Mouse (Mus musculus) cerebellum, postnatal 14 days (tissue): ENCODE data around the gene Cdc42ep1.
"Not testable (repeated sequence)": the region's sequence is repeated elsewhere in the genome, so short reads cannot be mapped to it uniquely, and the experiment has no call there.

ENCODE experiments used
- DNase-seq, 2 experiments: peaks; one replicate each; pipeline ENCODE4 v3.0.0; 2021; ENCODE audit warnings: mixed read lengths in 2 of 2

Cdc42ep1 gene

GRCm38 (mm10) chr15:78850059-78850824 is 7.8 kb downstream of the Cdc42ep1 start:
- DNase-seq = no peak

DNA sequence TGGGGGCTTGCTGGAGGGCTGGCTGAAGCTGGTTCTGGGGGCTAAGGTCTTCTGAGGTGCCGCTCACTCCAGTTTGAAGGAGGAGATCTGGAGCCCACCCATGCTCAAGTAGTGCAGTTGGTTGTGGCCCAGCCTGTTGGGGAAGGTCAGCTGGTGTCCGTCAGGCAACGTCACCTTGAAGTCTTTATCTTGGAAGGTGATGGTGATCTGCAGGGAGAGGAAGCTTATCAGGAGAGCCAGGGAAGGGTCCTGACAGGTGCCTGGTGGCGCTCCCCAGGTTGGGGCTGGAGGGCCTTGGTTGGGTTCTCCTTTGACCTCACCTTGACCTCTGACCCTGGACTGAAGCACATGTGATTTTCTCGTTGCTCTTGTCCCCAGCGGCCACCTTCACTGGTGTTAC is 8.5 kb downstream of the Cdc42ep1 start:
- no peak for DNase-seq

GRCm38 (mm10) chr15:78851505-78852153 is 9.2 kb downstream of the Cdc42ep1 start:
- peak; percentile 96 to 98 for DNase-seq

DNA sequence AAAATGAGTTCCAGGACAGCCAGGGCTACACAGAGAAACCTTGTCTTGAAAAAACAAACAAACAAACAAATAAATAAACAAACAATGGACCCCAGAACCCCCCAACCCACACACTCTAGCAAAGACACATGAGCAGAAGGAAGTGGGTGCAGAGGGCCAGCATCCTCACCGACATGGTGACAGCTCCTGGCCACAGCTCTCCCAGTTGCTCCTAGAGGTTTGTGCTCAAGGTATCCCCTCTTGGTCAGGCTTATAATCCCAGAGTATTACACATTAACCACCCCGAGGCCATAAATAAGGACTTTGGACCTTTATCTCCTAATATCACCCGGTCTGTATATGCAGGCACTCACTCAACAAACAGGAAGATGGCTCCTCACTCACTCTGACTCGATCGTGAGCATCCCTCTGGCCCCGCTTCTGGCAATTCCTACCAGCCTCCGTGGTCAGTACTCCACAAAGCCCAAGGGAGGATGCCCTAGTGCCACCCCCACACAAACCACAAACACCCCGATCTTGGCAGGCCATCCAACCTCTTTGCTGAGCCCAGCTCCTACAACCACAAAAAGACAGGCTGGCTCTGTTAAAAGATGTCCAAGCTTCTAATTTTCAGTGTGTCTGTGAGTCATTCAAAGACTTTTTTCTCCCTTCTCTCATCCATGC is 13.0 kb downstream of the Cdc42ep1 start, which contains the start of gene Lgals2:
TSS of gene Lgals2 (minus strand) at position 227 of the 663 bp plus-strand sequence.
- no peak for DNase-seq

- peak; percentile 61 to 65 for DNase-seq
These were observed 14.6 kb downstream of the Cdc42ep1 start for GRCm38 (mm10) chr15:78857009-78857408.

DNA sequence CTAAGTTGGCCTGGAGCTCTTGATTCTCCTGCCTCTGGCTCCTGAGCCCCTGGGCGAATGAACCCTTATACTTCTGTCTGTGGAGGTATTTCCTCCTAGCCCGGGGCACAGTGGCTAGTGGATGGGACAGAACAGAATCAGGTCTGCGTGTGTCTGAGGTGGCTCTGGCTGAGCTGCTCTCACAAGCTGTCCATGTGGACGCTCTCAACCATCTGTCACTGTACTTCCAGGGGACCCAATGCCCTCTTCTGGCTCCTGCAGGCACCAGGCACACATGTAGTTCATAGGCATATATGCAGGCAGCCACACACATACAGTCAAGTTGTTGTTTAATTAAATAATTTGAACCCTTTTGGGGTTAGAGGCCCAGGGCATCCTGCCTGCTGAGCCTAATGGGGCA is 16.9 kb downstream of the Cdc42ep1 start:
- peak; percentile 65 to 75 for DNase-seq

DNA sequence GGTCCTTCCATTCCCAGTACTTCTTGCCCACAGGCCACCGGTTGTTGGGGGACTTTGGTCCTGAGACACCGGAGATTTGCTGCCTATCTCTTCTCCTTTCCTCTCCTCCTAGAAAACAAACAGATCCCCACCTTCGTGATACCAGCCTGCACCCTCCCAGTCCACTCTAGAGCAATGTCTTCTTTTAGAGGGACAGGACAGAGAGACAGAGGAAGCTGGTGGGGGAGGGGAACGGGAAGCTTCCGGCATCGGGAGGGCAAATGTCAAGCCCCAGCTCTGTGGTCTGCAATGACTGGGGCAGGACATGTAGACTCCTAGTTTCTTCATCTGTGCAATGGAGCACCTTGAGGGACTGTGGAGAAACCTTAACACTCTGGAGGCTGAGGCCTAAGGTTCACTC is 17.3 kb downstream of the Cdc42ep1 start:
- no peak for DNase-seq

DNA sequence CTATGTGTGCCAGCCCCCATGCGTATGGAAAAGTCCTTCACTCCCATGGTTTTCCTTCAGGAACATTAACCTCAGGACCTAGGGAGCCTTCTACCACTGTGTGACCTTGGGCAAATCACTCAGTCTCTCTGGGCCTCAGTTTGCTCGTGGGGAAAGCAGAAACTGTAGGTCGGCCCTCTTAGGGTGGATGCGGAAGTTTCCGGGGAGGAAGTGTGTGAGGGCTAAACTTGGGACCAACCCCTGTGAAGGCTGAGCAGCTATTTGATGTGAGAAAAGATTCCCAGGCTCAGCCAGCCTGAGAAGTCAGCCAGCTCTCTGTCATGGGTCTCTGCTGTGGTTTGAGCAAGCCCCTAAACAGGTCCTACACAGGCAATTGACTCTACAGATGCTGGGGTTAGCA is 19.9 kb downstream of the Cdc42ep1 start:
- DNase-seq = no peak

DNA sequence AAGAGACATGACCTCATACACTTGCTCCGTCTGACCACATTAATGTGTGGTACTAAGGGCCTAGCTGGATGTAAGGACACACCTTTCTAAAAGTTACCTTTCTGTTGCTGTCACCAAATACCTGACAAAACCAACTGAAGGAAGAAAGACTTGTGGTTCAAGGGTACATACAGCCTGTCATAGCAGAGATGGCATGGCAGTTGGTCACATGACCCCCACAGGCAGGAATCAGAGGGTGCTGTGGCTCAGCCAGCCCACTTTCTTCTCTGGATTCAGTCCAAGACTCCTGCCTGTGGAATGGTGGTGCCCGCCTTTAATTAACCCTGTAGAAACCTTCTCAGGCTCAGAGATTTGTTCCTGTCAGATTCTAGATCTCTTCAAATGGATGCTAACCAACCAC is 20.7 kb downstream of the Cdc42ep1 start:
- no peak for DNase-seq

DNA sequence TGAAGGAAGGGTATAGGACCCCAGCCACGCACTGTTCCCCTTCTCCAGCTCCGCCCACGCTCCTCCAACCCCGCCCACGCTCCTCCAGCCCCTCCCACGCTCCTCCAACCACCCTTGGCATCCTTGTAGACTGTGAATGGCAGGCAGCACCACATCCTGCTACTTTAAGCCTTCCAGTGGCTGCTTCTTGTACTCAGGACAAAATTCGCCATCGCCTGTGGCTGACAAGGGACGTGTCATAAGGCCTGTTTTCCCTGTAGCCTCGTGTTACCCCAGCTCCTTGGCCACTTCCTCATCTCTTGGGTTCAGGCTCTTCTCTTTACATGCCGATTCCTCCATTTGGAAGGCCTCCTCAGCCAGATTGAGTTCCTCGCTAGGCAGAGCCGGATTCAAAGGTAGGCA is 21.4 kb downstream of the Cdc42ep1 start:
- no peak for DNase-seq

- DNase-seq = no peak
These were observed 26.0 kb downstream of the Cdc42ep1 start for GRCm38 (mm10) chr15:78868398-78868797.

GRCm38 (mm10) chr15:78868826-78869233 is 26.4 kb downstream of the Cdc42ep1 start:
- DNase-seq = no peak

DNA sequence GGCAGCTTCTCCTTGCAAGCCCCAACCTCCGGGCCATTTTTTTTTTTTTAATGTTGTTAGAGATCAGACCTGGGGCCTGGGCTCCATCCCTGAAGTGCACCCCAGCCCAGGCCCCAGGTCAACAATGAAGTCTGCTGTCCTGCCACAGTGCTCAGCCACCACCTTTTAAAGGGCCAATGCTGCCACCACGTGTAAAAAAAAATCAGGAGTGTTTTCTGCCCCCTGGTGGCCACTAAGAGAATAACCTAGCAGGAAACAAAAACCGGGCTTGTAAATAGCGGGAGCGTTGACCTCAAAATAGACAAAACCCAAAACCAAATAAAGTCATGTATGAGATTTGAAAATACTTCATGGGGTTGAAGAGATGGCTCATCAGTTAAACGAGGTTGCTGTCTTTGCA is 27.4 kb downstream of the Cdc42ep1 start:
- DNase-seq = peak; percentile 70 to 73

DNA sequence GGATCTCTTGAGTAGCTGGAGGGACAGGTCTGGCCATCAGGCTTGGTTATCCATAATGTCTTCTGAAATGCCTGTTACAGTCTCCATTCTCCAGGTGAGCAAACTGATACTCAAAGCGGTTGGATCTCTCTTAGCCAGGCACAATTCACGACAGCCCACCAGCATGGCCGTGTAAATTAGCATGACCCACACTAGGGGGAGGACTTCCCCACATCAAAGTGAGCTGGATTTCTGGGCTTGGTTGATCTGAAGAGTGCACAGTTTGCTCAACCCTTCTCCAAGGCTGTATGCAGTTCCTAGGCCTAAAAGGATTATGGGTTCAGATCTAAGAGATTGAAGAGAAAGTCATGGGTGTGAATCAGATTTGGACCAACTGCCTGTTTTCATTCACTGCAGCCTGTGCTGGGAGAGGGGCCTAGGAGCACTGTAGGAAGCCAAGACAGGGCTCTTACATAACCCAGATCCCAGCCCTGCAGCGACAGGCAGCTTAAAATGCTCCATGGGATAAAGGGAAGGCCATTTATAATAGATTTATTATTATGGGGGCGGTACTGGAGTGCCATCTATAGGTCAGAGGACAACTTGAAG is 29.7 kb downstream of the Cdc42ep1 start:
- DNase-seq = no peak

- peak; percentile 36 to 56 for DNase-seq
These were observed 31.5 kb downstream of the Cdc42ep1 start for GRCm38 (mm10) chr15:78873803-78874435.

DNA sequence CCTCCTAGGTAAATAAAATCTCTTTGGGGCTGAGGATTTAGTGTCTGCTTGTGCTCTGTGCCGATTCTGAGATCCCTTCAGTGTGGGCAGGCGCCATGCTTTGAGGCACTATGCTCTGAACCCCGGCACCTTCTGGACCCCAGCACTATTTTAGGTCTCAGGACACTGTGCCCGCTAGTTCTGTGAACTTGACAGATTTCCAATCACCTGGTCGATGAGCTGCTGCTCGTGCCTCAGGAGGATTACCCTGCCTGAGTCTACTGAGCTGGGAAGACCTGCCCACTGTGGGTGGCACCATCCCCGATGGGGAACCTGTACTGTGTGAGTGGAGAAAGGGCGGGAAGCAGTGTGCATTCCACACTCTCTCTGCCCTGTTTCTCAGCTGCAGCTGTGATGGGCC is 32.6 kb downstream of the Cdc42ep1 start:
- no peak for DNase-seq

GRCm38 (mm10) chr15:78875537-78875936 is 33.1 kb downstream of the Cdc42ep1 start:
- no peak for DNase-seq

DNA sequence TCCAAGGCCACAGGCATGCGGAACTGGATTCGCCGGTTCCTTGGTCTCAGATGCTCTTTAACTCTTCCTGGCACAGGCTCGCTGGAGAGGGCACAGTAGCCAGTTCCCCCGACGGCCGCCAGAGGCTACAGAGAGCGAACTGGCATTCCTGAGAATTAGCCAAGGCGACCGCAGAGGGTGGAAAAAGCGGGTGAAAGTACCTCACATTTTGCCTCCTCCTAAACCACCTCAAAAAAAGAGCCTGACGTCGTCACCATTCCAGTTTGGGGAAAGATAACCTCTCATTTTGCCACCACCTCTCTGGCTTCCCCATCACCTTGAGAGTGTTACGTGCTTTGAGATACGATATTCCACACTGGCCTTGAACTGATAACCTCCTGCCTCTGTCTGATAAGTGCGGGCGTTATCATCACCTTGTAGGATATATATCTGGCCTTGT is 33.9 kb downstream of the Cdc42ep1 start:
- DNase-seq = peak; percentile 92 to 96

- peak; percentile 96 to 97 for DNase-seq
These were observed 34.8 kb downstream of the Cdc42ep1 start, which contains the start of gene Gga1 for GRCm38 (mm10) chr15:78876991-78877809. TSS of gene Gga1 (plus strand) at chr15:78877190.

DNA sequence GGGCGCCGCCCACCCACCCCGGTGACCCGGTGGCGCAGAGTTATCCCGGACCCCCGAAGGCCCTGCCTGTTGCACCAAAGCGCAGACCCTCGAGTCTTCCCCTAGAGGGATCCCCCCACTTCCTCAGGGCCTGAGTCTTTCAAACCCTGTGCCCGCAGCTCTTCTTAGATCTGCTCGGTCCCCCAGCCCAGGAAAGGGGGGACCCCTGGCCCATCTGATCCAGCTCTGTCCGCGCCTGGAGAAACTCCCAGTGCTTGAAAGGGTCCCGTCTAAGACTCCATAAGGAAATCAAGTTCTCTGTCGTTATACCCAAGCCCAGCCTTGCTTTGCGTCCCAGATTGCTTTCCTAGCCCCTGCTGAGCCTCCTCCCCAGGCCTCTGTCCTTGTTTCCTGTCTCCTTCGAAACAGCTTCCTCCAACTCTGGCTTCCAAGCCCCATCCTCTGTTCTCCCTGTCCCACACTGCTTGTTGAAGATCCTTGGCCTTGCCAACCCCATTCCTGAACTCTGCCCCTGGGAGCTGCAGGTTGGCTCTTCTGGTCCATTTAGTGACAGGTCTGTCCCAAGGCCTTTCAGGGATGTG is 35.5 kb downstream of the Cdc42ep1 start:
- no peak for DNase-seq

- DNase-seq = not testable (repeated sequence)
These were observed 36.5 kb downstream of the Cdc42ep1 start for GRCm38 (mm10) chr15:78878792-78879516.
